Mouse (Mus musculus): ENCODE measurements around the gene Olfr283.

DNA sequence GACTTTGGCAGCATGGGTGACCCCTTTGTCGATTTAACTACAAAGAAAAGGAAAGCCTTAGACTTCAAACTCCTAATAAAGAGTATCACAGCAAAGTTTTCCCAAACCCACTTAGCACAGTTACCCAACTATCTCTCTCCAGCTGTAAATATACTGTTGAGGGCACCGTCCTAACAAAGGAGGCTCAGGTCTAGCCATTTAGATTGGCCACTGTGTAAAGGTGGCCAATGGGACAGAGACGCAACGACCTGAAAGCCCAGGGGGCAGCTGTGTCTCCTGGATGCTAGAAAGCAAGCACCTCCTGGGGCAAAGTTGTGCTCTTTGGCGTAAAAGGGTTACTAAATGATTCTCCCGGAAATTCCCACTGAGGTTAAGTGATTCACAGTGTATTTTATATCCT is at the start of gene Olfr283:
- no peak for TF ChIP-seq CTCF (IDR thresholded peaks at IDR 0.05 in 2 of 3, conservative IDR thresholded peaks at IDR 0.05 in 1 of 3; ENCODE audit: control insufficient read depth in 1 of 3, insufficient read depth in 1 of 3, low read depth in 2 of 3, low read length in 3 of 3, poor library complexity in 1 of 3, severe bottlenecking in 1 of 3)
- TF ChIP-seq UBTF (IDR thresholded peaks at IDR 0.05; ENCODE audit: borderline replicate concordance, insufficient read depth, low read depth, low read length) = no peak
- no peak for TF ChIP-seq EP300 (IDR thresholded peaks at IDR 0.05; ENCODE audit: low read depth in 1 of 2, low read length in 2 of 2)
- TF ChIP-seq POLR2A (IDR thresholded peaks at IDR 0.05; ENCODE audit: control insufficient read depth in 1 of 2, insufficient read depth in 1 of 2, low read depth in 1 of 2, low read length in 2 of 2, poor library complexity in 1 of 2) = no peak
- TF ChIP-seq GATA1 (IDR thresholded peaks at IDR 0.05; ENCODE audit: low read depth, low read length) = no peak
- no peak for TF ChIP-seq NELFE (IDR thresholded peaks at IDR 0.05; ENCODE audit: low read depth, low read length)
- no peak for TF ChIP-seq SIN3A (IDR thresholded peaks at IDR 0.05; ENCODE audit: low read length)
- TF ChIP-seq ETS1 (IDR thresholded peaks at IDR 0.05; ENCODE audit: low read depth, low read length) = no peak
- no peak for TF ChIP-seq POLR2AphosphoS5 (IDR thresholded peaks at IDR 0.05; ENCODE audit: borderline replicate concordance, low read depth, low read length)
- TF ChIP-seq ZNF384 (IDR thresholded peaks at IDR 0.05; ENCODE audit: low read depth, low read length) = no peak
- TF ChIP-seq SMC3 (IDR thresholded peaks at IDR 0.05; ENCODE audit: low read depth, low read length) = no peak
- no peak for TF ChIP-seq ELF1 (IDR thresholded peaks at IDR 0.05; ENCODE audit: low read depth, low read length)
- no peak for TF ChIP-seq MXI1 (IDR thresholded peaks at IDR 0.05; ENCODE audit: low read depth, low read length)
- TF ChIP-seq GABPA (IDR thresholded peaks at IDR 0.05; ENCODE audit: low read depth, low read length) = no peak
